Mouse (Mus musculus): ENCODE measurements around the gene U2af1l4. TPM values are rescaled to one million over a fixed set of nuclear protein-coding genes. Genes with fewer than 3 reads are reported as not detected.

The U2af1l4 gene
- polyA plus RNA-seq, 1 experiment from 2014 or later = 105 TPM

DNA sequence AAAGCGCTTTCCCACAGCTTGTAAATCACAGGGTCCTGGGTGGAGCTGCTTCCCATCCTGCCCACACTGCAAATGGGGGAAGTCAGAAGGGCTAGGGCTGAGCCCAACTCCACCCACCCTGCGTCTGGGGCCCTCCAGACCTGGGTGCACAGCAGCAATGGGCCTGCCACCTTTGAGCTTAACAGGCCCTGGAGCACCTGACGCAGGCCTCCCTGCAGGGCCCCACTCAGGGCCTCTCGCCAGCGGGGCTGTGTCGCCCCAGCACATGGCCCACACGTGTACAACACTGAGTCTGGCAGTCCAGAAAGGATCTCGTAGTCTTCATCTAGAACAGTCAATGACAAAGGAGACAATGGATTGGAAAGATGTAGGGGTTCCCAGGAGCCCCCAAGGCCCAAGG is 16.8 kb downstream of the U2af1l4 start:
- DNase-seq (ENCODE audit: low spot score) (no peak), ATAC-seq (ENCODE audit: low FRiP score) (no peak)
- Histone ChIP-seq H3K4me3 (replicated peaks; ENCODE audit: low read length) (no peak overlapping the region), H3K27ac (no peak overlapping the region), H3K27me3 (ENCODE audit: control insufficient read depth, insufficient read depth, low read length) (no peaks in the 10 kb centered on the region), H3K36me3 (replicated peaks; ENCODE audit: control insufficient read depth, insufficient read depth) (peaks cover 100% of the 10 kb centered on the region), H3K9me3 (ENCODE audit: control insufficient read depth, low read length) (no peaks in the 10 kb centered on the region), H3K9ac (no peak overlapping the region), H3K4me1 (replicated peaks; ENCODE audit: control insufficient read depth, insufficient read depth, low read length) (no peaks in the 10 kb centered on the region), H3K4me2 (replicated peaks) (no peak overlapping the region)
- 96% methylated on average over 8 of the region's 8 CpGs for WGBS

GRCm38 (mm10) chr7:30581547-30581946 is 18.4 kb downstream of the U2af1l4 start:
- DNase-seq (ENCODE audit: low spot score) (no peak), ATAC-seq (ENCODE audit: low FRiP score) (no peak)
- no peak overlapping the region for H3K9ac ChIP-seq
- H3K4me1 ChIP-seq (replicated peaks; ENCODE audit: control insufficient read depth, insufficient read depth, low read length) = peaks cover under 1% of the 10 kb centered on the region; the same call in 1 of the 2 replicates
- H3K9me3 ChIP-seq (ENCODE audit: control insufficient read depth, low read length) = no peaks in the 10 kb centered on the region
- 95% methylated on average over 16 of the region's 16 CpGs for WGBS
- H3K36me3 ChIP-seq (replicated peaks; ENCODE audit: control insufficient read depth, insufficient read depth) = peaks cover 100% of the 10 kb centered on the region
- no peak overlapping the region for H3K27ac ChIP-seq
- H3K27me3 ChIP-seq (ENCODE audit: control insufficient read depth, insufficient read depth, low read length) = no peaks in the 10 kb centered on the region
- no peak overlapping the region for H3K4me2 ChIP-seq (replicated peaks)
- no peak overlapping the region for H3K4me3 ChIP-seq (replicated peaks; ENCODE audit: low read length)

- Histone ChIP-seq H3K9ac (no peak overlapping the region), H3K4me1 (replicated peaks; ENCODE audit: control insufficient read depth, insufficient read depth, low read length) (peaks cover 10% of the 10 kb centered on the region), H3K27me3 (ENCODE audit: control insufficient read depth, insufficient read depth, low read length) (no peaks in the 10 kb centered on the region), H3K4me3 (replicated peaks; ENCODE audit: low read length) (no peak overlapping the region), H3K9me3 (ENCODE audit: control insufficient read depth, low read length) (no peaks in the 10 kb centered on the region), H3K27ac (no peak overlapping the region), H3K36me3 (replicated peaks; ENCODE audit: control insufficient read depth, insufficient read depth) (peaks cover 75% of the 10 kb centered on the region), H3K4me2 (replicated peaks) (no peak overlapping the region)
- WGBS = 94% methylated on average over 10 of the region's 10 CpGs
- no peak for ATAC-seq (ENCODE audit: low FRiP score)
- no peak for DNase-seq (ENCODE audit: low spot score)
Observed at GRCm38 (mm10) chr7:30584339-30584738, 21.2 kb downstream of the U2af1l4 start.

- Histone ChIP-seq H3K27ac (no peak overlapping the region), H3K36me3 (replicated peaks; ENCODE audit: control insufficient read depth, insufficient read depth) (peaks cover 67% of the 10 kb centered on the region), H3K4me3 (replicated peaks; ENCODE audit: low read length) (no peak overlapping the region), H3K4me1 (replicated peaks; ENCODE audit: control insufficient read depth, insufficient read depth, low read length) (peaks cover 10% of the 10 kb centered on the region), H3K9ac (no peak overlapping the region), H3K27me3 (ENCODE audit: control insufficient read depth, insufficient read depth, low read length) (no peaks in the 10 kb centered on the region), H3K4me2 (replicated peaks) (no peak overlapping the region), H3K9me3 (ENCODE audit: control insufficient read depth, low read length) (no peaks in the 10 kb centered on the region)
- DNase-seq (ENCODE audit: low spot score) (no peak), ATAC-seq (ENCODE audit: low FRiP score) (no peak)
- 94% methylated on average over 7 of the region's 7 CpGs for WGBS
Observed at GRCm38 (mm10) chr7:30585170-30585569, 22.1 kb downstream of the U2af1l4 start.

DNA sequence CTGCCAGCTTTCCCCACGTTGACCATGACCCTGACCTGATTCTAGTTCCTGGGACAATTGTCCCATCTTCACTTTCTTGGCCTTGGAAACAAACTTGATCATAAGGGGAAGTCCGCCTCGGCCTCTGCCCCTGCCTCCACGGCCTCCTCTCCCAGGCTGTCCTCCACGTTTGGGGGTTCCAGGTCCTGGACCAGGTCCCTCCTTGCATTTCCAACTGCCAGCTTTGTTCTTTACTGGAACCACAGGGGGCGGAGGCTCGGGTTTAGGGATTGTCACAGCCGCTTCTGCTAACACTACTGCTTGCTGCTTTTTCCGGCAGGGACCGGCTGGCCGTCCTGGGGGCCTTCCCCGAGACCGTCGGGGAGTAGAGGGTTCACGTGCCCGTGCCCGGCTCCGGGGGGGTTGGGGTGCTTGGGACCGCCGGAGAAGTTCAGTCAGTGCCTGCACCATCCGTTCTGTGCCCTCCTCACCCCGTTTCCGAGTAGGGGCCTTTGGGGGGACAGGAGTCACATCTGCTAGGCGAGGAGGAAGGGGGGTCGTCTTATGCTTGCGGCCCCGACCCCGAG is 23.4 kb downstream of the U2af1l4 start:
- ATAC-seq (ENCODE audit: low FRiP score) (no peak), DNase-seq (ENCODE audit: low spot score) (no peak)
- WGBS = 91% methylated on average over 28 of the region's 28 CpGs
- H3K9ac ChIP-seq = peak overlapping the region; percentile 98; the same call in 1 of the 2 replicates
- H3K9me3 ChIP-seq (ENCODE audit: control insufficient read depth, low read length) = no peaks in the 10 kb centered on the region
- H3K4me1 ChIP-seq (replicated peaks; ENCODE audit: control insufficient read depth, insufficient read depth, low read length) = peaks cover 10% of the 10 kb centered on the region
- H3K27ac ChIP-seq = no peak overlapping the region
- H3K36me3 ChIP-seq (replicated peaks; ENCODE audit: control insufficient read depth, insufficient read depth) = peaks cover 53% of the 10 kb centered on the region
- H3K27me3 ChIP-seq (ENCODE audit: control insufficient read depth, insufficient read depth, low read length) = no peaks in the 10 kb centered on the region
- H3K4me2 ChIP-seq (replicated peaks) = peak overlapping the region; percentile 93
- H3K4me3 ChIP-seq (replicated peaks; ENCODE audit: low read length) = peak overlapping the region; percentile 85

- WGBS = 1% methylated on average over 53 of the region's 67 CpGs
- Histone ChIP-seq H3K4me1 (replicated peaks; ENCODE audit: control insufficient read depth, insufficient read depth, low read length) (peaks cover 10% of the 10 kb centered on the region), H3K27me3 (ENCODE audit: control insufficient read depth, insufficient read depth, low read length) (no peaks in the 10 kb centered on the region), H3K36me3 (replicated peaks; ENCODE audit: control insufficient read depth, insufficient read depth) (peaks cover 38% of the 10 kb centered on the region), H3K27ac (peak overlapping the region; percentile 94), H3K4me3 (replicated peaks; ENCODE audit: low read length) (peak overlapping the region; percentile 85), H3K9me3 (ENCODE audit: control insufficient read depth, low read length) (no peaks in the 10 kb centered on the region), H3K9ac (peak overlapping the region; percentile 98), H3K4me2 (replicated peaks) (peak overlapping the region; percentile 93)
- ATAC-seq (ENCODE audit: low FRiP score) (peak; percentile 38), DNase-seq (ENCODE audit: low spot score) (peak; percentile 29)
Observed at GRCm38 (mm10) chr7:30587842-30588667, 25.0 kb downstream of the U2af1l4 start.

GRCm38 (mm10) chr7:30588676-30589434 is 25.8 kb downstream of the U2af1l4 start, which contains the start of gene Kmt2b:
Gene Kmt2b (minus strand): TSS chr7:30588726.
- WGBS = under 1% methylated on average over 57 of the region's 68 CpGs
- Histone ChIP-seq H3K9me3 (ENCODE audit: control insufficient read depth, low read length) (no peaks in the 10 kb centered on the region), H3K36me3 (replicated peaks; ENCODE audit: control insufficient read depth, insufficient read depth) (peaks cover 30% of the 10 kb centered on the region), H3K4me2 (replicated peaks) (peak within 1 kb of the TSS; percentile 93), H3K9ac (peak within 1 kb of the TSS; percentile 98), H3K27me3 (ENCODE audit: control insufficient read depth, insufficient read depth, low read length) (no peaks in the 10 kb centered on the region), H3K4me3 (replicated peaks; ENCODE audit: low read length) (peak within 1 kb of the TSS; percentile 85), H3K27ac (peak within 1 kb of the TSS; percentile 94), H3K4me1 (replicated peaks; ENCODE audit: control insufficient read depth, insufficient read depth, low read length) (peaks cover 10% of the 10 kb centered on the region)
- DNase-seq (ENCODE audit: low spot score) (peak; percentile 93), ATAC-seq (ENCODE audit: low FRiP score) (peak; percentile 95)

DNA sequence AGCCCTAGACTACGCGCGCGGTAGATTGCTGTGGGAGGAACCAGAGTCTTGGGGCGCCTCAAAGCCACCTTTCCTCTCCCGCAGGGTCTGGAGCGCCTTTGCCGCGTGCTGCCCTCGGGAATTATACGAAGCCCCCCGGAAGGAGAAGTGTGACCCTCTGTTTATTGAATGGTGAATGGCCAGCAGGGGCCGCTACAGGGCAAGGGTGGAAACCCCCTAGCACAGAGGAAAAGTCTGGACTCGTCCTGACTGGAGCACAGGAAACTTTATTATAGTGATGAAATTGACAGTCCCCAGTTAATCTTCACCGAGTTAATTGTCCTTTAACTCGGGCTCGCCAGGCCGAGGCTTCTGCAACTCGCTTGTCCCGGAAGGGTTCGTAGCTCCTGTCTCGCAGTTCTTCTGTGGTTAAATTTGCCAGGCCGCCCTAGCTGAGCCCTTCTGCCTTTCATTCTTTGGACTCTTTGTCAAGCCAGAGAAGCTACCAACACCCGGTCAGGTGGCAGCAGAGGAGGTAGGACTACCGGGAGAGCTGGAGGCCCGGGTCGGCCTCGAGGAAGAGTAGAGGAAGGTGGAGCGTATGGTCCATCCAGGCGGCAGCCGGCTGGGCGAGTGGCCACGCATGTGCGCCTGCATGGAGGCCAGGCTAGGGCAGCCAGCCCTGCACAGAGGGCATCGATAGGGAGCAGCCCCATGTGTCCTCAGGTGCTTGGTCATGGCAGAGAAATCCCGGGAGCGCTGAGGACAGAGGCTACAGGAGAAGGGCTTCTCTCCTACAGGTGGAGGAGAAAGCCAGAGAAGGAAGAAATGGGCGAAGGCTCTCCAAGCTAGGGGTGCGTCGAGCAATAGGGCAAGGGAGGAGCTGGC is 26.6 kb downstream of the U2af1l4 start:
- Histone ChIP-seq H3K9me3 (ENCODE audit: control insufficient read depth, low read length) (no peaks in the 10 kb centered on the region), H3K4me2 (replicated peaks) (peak overlapping the region; percentile 57), H3K4me3 (replicated peaks; ENCODE audit: low read length) (peak overlapping the region; percentile 85), H3K27me3 (ENCODE audit: control insufficient read depth, insufficient read depth, low read length) (no peaks in the 10 kb centered on the region), H3K27ac (peak overlapping the region; percentile 94), H3K9ac (peak overlapping the region; percentile 98), H3K36me3 (replicated peaks; ENCODE audit: control insufficient read depth, insufficient read depth) (peaks cover 22% of the 10 kb centered on the region), H3K4me1 (replicated peaks; ENCODE audit: control insufficient read depth, insufficient read depth, low read length) (peaks cover 10% of the 10 kb centered on the region)
- WGBS = 31% methylated on average over 39 of the region's 40 CpGs
- DNase-seq (ENCODE audit: low spot score) = peak; percentile 88
- peak; percentile 56 for ATAC-seq (ENCODE audit: low FRiP score)
